Mouse (Mus musculus) B cell, adult 2 months (primary cell): ENCODE data around the gene Zfp579.
"Not testable (repeated sequence)": the region's sequence is repeated elsewhere in the genome, so short reads cannot be mapped to it uniquely, and the experiment has no call there.

Source experiments
- DNase-seq, 2 experiments: peaks; one replicate each; pipeline ENCODE4 v3.0.0; 2022

The Zfp579 gene

DNA sequence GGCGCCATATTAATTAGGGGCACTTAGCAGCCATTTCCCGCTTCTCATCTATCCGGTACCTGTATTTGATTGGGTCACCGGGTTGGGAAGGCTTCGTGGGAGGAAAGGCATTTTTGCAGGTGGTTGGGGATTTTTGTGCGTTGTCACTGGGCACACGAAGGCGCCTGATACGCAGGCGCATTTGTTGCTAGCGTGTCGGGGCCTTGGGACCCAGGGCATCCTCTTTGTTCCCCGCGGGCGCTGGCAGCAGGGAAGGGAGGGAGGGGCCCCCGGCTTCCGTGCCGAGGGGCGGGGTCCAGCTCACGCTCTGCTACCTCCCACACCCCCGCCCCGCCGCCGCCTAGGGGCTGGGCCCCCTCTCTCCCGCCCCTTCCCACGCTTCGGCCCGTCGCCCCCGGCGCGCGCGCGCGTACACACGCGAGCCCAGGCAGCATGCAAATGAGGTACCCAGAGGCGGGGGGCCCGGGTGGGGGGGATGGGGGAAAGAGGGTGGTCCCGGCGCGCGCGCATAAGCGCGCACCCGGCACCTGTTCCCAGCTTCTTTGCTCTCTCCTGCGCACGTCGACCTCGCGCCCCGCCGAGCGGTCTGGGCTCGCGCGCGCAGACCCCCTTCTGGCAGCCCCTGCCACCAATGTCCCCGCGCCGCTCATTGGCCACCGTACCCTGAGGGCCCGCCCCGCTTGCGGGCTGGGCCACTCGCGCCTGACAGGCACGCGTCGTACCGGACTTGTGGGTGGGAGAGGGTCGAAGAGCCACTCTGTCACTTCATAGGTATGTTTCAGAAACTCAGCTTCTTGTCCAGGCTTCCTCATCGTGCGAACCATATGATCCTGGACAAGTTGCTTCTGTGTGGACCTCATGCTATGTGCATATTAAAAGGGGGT, 19.4 kb upstream of the Zfp579 start, which contains the start of gene Gm44973:
Gm44973 (plus strand) TSS at position 379 of the 884 bp plus-strand sequence.
- DNase-seq, result peak; percentile 85

DNA sequence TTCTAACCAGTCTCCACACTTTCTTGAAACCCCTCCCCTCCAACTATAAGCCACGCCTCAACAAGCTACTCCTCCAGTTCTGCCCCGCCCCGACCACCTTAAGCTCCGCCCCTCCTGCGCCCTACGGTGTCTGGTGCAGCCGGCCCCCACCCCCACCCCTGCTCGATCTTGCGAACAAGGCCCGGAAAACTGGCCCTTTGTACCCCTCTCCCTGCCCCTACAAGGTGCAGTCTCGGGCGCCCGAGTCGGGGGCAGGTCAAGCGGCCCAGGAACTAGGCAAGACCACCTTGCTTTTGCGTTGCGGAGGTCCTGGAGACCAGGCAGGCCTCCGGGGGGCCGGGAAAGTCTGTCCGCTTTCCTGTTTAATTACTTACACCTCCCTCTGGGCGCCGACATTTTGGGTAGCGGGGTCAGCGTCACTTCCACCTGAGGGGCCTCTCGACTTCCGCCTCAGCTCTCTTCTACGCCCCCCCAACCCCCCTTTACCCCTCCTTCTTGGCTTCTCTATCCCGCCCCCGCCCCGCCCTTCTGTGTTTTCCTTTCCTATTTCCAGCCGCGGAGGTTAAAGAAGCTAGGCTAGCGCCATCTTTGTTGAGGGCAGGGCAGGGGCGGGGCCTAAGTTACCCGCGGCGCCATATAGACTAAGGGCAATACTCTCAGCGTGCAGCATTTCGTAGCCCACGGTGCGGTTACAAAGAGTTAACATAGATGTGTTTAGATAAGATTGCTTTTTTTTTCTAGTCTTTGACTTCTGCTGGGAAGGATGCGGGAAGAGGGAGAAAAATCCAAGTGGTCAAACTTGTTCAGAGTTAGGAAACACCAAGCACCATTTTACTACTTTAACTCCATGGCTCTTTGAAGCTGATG, 18.5 kb upstream of the Zfp579 start, which contains the start of the genes Zfp524 and Fiz1:
Zfp524 (plus strand) TSS at position 165 of the 867 bp plus-strand sequence.
Fiz1 (minus strand) TSS at position 447 of the 867 bp plus-strand sequence.
- peak; percentile 98 to 99 for DNase-seq

DNA sequence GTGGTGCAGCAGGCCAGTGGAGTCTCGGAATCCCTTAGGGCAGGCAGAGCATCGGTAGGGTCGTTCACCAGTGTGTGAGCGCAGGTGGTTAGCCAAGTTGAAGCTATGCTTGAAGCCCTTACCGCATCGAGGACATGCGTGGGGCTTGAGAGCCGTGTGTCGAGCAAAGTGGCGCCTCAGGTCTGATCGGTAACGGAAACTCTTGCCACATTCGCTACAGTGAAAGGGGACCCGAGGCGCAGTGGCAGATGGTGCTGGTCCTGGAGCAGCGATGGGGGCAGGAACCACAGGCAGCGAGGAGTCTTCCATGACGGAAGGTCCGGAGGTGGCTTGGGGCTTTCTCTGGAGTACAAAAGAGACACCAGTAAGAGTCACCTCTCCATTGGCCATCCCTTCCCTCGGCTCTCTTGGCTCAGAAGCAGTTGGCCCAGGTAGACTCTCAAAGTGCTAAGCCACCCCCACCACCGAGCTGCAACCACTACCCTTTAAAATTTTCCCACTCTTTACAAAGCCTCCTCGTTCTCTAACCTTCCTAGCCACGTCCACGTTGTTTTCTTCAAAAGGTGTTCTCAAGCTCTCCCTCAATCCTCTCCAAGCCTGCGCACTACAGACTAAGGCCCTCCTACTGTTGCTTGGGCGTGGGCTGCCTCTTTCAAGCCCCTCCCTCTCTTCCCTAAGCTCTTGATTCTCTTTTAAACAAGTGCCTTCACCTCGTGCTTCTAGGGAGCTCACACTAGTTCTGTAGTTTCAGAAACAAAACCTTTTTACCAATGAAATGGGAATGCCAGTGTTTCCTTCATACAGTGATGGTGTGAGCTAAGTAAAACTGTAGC, 16.9 kb upstream of the Zfp579 start:
- no peak for DNase-seq

DNA sequence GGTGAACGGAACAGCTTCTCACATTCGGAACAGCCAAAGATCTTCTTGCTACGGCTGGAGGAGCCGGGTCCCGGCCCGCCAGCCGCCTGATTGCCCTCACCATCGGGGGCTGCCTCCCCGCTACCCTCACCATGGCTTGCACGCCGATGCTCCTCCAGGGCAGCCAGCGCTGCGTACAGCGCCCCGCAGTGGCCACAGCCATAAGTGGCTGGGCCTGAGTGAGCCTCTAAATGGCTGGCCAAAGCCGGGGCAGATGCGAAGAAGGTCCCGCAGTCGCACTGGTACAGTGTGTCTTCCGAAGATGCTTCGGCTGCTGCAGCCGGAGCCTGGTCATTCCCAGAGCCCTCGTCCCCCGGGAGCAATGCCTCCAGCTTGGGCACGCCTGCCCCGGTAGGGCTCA, 12.3 kb upstream of the Zfp579 start:
- no peak for DNase-seq

DNA sequence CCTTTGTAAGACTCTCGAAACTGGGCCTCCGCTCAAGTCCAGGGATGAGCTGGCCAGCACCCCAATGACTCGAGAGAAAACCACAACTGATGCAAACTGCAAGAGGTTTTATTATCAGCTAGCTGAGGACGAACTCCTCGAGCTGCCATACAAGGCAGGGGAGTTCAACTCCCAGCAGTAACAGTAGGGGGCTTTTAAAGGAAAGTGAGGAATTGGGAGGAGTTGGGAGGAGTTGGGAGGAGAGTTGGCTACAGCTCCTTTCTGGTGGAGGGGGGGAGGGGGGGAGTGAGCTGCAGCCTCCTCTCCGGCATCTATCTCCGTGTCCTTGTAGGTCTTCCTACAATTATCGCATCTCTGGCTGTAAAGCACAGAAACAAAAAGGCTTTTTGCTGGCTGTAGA, 6.9 kb upstream of the Zfp579 start:
- not testable (repeated sequence) for DNase-seq

DNA sequence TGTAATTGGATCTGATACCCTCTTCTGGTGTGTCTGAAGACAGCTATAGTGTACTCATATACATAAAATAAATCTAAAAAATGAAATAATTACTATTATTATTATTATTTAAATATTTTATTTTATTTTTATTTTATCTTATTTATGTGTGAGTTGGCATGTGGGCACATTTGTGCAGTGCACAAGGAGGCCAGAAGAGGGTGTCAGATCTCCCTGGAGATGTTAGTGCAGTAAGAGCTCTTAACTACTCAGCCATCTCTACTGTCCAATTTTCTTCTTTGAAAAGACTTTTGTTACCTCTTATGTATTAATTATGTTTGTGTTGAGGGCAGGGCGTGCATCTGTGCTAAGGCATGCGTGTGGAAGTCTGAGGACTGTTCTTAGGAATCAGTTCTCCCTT, 3.9 kb upstream of the Zfp579 start:
- peak; percentile 54 to 62 for DNase-seq

DNA sequence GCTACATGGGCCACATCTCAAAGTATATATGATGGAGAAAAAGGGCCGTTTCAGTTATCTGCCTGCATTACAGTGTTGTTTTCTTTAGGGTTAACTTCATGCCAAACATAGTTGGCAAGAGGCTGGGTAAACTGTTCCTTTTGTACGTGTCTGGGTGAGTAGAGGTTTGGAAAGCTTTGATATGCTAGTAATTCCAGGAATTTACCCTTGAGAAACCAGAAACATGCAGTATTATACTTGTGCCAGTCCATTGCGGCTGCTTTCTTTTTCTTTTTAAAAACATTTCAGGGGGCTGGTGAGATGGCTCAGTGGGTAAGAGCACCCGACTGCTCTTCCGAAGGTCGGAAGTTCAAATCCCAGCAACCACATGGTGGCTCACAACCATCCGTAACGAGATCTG, 976 bp upstream of the Zfp579 start:
- no peak for DNase-seq

DNA sequence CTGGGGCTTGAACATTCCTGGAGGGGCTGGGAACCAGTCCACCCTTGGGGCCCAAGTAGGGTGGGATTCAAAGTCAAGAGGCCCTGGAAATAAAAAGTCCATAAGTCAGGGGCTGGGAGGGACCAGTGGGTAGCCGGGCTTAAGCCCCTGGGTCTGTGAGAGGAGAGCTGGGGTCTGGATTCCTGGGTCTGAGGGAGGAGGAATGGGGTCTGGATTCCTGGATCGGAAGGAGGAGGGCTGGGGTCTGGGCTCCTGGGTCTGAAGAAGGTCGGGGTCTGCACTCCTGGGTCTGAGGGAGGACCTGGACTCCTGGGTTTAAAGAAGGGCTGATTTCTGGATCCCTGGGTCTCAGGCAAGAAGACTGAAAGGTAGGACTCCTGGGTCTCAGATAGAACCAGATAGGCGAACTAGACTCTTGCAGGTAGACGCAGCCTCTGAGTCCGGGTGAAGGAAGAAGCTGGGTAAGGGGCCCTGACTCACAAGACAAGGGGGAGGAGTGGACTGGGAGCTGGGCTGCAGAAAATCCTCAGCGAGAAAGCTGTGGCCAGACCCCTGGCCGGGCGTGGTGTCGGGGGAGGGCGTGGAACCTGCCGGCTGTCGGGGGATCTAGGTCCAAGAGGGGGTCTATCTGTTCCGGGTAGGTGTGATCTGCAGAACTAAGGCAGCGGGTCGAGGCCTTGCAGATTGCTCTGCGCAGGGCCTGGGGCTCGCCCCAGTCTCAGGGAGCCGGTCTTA, 523 bp downstream of the Zfp579 start:
- DNase-seq, result no peak

DNA sequence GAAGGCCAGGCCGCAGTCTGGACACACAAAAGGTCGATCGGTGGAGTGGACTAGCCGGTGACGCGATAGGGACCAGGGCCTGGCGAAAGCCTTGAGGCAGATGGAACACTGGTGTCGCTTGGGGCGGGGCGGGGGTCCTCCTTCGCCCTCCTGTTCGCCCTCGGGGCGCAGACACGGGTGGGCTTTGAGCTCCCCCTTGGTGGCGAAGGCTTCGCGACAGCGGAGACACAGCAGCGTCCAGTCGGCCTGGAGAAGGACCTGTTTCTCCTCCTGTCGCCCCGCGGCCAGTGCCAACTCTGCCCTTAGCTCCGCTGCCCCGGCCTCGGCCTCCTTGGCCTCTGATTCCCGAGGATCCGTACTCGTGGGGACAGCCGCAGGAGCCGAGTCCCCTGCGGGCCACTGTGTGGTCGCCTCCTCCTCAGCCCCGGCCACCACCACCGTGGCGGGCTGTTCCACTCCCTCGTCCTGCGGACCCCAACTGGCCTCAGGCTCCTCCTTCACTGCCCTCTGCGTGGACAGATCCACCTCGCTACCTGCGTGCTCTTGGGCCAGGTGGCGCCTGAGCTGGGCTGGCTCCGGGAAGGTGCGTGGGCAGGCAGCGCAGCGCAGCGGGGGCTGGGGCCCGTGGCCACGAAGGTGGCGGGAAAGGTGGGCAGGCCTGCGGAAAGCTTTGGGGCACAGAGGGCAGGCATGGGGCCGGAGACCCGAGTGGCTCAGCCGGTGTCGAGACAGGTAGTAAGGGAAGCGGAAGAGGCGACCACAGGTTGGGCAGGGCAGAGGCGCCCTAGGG, 1.8 kb downstream of the Zfp579 start:
- no peak for DNase-seq

DNA sequence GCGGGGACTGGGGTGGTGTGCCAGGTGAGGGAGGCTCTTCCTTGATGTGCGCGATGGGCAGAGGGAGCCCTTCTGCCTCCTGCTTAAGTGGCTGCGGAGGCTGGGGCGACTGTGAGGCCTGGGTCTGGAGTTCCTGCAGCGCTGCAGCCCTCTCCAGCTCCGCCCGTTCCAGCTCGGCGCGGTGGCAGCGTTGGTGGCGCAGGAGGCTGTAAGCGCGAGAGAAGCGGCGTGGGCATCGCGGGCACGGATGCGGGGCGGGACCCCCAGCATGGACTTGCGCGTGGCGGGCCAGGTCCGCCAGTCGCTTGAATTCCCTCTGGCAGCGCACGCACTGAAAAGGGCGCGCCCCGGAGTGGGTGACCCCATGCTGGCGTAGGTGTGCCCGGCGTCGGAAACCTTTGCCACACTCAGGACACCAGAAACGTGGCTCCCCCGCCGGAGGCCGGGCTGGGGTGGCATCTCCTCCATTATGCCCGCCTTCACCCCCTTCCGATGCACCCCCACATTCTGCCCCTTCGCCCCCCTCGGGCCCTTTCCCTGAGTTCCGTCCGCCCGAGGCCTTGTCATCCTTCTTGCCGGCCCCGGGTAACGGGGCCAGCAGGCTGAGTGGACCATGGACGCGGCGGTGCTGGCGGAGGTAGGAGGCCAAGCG, 2.5 kb downstream of the Zfp579 start:
- no peak for DNase-seq

DNA sequence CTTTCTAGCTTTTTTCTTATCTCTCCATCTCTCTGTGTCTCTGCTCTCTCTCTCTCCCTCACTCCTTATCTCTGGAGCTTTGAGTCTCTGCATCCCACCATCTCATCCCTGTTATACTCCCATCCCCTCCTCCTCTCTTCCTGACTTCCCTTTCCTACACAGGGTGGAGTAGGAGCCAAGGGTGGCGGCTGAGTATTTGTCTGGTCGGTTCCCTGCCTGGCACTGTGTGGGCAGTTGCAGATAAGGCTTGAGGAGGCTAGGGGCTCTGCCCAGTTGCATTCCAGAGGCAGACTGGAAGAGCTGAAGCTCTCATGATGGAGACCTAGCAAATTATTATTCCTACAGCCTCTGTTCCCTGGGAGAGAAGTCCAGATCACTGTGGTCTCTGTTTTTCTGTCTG, 7.7 kb downstream of the Zfp579 start:
- no peak for DNase-seq

DNA sequence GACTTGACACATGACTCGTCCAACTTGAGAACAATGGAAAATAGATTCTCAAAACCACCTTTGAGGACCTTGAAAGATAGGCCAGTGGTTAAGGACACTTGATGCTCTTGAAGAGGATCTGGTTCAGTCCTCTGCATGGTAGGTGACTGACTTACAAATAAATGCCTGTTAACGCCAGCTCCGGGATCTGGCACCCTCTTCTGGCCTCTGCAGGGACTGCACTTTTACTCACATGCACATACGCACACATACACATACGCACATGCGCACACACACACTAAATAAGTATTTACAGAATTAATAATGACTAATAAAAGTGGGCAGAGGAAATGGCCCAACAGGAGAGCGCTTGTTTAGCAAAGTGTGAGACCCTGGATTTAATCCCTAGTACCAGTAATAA, 19.1 kb downstream of the Zfp579 start:
- DNase-seq, result peak; percentile 29 to 32

DNA sequence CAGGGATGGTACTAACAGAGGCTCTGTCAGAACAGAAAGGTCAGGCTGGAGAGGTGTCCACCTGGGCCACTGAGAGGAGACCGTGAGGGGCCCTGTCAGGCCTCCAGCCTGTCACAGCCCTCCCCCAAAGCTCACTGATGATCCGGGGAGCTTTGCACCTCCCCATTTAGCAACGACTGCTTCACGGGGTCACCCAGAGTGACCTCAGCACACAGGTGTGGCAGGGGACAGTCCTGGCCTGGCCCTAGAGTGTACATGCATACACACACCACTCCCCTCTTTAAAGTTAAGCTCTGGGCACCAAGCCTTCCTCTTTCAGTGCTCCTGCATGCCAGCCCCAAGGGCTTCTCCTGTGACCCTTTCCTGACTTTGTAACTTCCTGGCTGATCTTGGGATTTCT, 20.5 kb downstream of the Zfp579 start:
- DNase-seq, result no peak

DNA sequence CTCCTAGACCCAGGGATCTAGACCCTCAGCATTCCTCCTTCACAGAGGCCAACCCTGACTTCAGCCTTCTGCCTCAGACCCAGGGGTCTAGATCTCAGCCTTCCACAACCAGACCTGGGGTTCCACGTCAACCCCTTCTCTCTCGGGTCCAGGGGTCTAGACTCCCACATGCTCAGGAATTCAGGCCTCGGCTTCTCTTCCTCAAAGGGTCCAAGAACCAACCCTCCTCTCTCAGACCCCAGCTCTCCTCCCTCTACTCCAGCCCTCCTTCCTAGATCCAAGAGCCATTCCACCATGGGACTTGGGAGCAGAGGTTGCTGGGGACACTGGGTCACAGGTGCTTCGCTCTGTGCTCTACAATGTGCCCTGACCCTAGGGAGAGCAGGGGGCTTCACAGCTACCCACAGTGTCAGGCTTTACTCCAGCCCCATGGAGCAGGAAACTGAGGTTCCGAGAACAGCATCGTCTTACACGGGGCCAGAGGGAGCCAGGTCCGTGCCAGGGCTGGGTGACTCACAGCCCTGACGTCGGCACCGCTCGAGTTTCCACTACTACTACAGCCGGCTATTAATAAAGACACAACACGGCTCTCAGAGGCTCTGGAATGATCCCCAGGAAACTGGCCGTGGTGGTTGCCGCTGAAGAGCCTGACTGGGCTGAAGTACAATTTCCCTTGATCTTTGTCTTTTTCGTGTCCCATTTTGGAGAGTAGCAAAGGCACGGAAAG, 23.5 kb downstream of the Zfp579 start:
- DNase-seq, result no peak

DNA sequence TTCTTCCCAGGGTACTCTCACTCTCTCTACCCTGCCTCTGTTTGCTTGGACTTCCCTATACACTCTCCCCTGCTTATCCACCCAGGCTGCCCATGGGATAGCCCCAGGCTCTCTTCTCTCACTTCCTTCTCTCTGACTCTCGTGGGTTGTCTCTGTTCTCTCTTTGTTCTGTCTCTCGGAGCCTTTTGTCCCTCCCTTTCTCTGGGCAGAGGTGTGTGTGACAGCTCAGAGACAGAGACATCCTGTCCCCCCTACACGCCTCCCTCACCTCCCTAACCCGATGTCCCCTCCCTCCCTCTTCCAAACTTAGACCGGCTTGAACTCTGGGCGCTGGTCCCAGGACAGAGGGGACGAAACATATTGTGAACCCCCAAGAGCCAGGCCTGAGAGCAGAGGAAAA, 24.2 kb downstream of the Zfp579 start:
- no peak for DNase-seq

DNA sequence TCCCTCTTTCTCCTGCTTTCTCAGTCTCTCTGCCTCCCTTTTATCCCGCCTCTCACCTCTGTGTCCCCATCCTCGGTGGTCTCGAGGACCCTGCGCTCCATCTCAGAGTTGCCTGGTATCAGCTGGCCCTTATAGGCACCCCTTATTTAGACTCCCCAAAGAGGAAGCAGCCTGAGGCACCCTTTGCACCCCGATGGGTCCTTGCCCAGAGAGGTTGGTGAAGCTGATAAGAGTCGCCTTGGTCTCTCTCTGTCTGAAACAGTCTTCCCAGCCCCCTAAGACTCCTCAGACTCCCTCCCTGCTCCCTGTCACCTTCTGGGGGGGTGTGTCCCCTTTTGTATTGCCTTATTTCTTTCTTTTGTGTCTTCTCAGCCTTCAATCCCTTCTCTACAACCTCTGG, 24.9 kb downstream of the Zfp579 start, which contains the start of gene Sbk3:
Sbk3 (minus strand) TSS at position 101 of the 400 bp plus-strand sequence.
- no peak for DNase-seq

DNA sequence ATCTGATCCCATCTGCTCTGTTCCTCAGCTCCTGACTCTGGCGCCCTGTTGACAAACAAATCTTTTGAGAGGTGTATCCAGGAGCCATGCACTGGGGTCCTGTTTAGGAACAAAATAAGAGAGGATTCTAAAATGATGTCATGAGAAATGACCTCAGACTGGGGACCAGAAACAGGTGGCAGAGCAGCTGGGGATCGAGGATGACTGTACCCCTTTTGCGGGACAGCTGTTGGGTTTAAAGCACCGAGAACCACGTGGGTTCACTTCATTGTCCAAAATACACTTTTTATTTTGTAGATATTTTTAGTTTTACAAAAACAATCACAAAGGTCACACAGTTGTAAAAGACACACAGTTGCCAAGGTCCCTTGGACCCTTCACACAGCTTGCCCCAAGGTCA, 31.0 kb downstream of the Zfp579 start:
- no peak for DNase-seq

DNA sequence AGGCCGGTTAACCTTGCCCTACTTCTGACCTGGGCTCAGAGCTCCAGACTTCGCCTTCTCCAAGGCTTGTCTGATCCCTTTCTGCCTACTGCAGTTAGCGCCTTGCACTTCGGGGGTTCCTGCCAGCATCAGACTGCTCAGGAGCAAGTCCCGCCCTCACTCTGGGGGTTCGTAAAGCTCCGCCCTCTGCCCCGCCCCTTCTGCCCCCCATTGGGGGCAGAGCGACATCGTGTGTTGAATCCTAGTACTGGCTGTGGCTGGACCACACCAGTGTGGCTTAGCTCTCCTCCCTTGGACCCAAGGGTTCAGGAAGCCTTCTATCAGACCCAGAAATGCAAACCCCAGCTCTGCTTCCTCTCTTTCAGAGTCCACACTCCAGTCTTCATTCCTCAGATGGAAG, 31.7 kb downstream of the Zfp579 start, which contains the start of gene Sbk2:
Sbk2 (minus strand) TSS at position 135 of the 400 bp plus-strand sequence.
- peak; percentile 87 to 89 for DNase-seq

DNA sequence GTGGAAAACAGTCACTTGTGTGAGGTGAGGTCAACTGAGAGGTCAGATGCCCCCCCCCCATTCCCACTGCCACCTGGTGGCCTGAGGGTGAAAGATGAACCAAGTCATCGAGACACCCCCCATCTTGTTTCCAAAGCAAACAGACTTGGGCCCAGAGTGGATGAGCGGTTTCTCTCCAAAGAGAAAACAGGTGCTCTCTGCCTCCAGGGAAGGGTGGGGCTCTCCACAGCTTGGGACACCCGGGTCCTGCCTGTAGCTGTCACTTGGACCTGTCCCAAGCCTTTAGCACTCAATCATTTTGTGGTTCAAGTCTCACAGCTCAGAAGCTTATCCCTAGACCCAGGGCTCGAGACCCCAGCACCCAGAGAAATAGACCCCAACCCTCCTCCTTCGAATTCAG, 32.4 kb downstream of the Zfp579 start:
- DNase-seq, result no peak

DNA sequence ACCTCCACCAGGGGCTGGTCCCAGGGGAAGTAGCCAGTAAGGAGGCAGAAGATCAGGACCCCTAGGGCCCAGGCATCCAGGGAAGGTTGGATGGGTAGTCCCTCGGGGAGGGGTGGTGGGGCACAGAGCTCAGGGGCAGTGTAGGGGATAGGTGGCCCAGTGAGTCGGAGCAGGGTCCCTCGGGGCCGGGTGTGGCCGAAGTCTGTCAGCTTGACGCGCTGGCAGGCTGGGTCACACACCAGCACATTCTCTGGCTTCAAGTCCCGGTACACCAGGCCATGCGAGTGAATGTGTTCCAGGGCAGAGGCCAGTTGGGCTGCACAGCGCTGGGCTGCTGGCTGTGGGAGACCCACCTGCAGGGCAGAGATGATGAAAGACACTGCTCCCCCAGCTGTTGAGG, 38.6 kb downstream of the Zfp579 start:
- peak in 1 of 2 experiments; percentile 36 for DNase-seq
